Mouse (Mus musculus): ENCODE measurements at regions not wholly inside any gene's neighbourhood (a gene's known extent, or its start where the extent isn't known, plus 50 kb on each side); places are given as distances from the start of the nearest gene placed in this dataset.
"Not testable (repeated sequence)": the region's sequence is repeated elsewhere in the genome, so short reads cannot be mapped to it uniquely, and the experiment has no call there.

DNA sequence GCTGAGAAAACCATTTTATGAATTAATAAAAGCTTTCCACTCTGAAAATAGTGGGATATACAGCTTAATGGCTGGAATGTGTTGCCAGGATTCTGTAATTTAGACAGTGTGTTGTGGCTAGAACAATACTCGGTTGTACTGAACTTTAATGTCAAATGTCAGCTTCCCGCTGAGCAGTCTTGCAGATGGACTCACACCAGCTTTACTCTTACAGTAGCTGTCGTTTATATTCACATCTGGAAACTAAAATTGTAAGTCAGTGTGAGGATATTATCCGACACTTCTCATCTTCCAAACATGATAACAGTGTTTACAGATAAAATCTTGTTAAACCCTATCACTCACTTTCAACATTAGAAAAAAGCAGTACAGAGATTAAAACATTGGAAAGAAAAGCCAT, 328.3 kb upstream of the Gje1 start:
- no peaks in the 10 kb centered on the region for H3K9me3 ChIP-seq (ENCODE audit: low read depth, low read length)
- WGBS: 30% methylated on average over 4 of the region's 4 CpGs
- H3K4me3 ChIP-seq (ENCODE audit: low read depth, low read length): no peak overlapping the region
- H3K36me3 ChIP-seq (ENCODE audit: insufficient read depth): no peaks in the 10 kb centered on the region
- ATAC-seq (ENCODE audit: insufficient read depth) (peak; percentile 87), DNase-seq (peak; percentile 73)
- no peaks in the 10 kb centered on the region for H3K27me3 ChIP-seq (ENCODE audit: insufficient read depth, low read length)
- TF ChIP-seq CTCF (IDR thresholded peaks at IDR 0.05; ENCODE audit: low read depth): no peak
- no peak overlapping the region for H3K9ac ChIP-seq
- no peak overlapping the region for H3K4me2 ChIP-seq
- no peak overlapping the region for H3K27ac ChIP-seq (ENCODE audit: low read depth)
- H3K4me1 ChIP-seq (ENCODE audit: insufficient read depth): no peaks in the 10 kb centered on the region

DNA sequence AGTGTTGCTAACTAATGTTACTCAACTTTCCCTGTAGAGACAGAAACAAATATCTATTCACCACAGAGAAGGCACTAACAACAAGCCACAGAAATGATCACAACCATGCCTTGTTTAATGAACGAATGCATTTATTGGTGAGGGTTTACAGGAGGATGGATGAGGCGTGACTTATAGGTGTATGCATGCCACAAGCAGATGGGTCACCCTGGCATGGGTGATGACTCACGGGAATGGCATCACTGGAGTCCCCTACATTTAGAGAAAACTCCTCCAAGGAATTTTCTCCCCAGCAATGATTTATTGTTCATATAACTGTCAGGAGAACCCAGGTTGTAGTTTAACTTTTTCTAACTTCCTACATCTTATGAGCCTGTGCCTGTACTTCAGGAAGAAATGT, 319.6 kb upstream of the Gje1 start:
- ATAC-seq (ENCODE audit: insufficient read depth): no peak
- no peak for TF ChIP-seq CTCF (IDR thresholded peaks at IDR 0.05; ENCODE audit: low read depth)

GRCm38 (mm10) chr10:15031517-15031916, 313.5 kb upstream of the Gje1 start:
- no peak overlapping the region for H3K27ac ChIP-seq (ENCODE audit: low read depth)
- peak; percentile 92 for DNase-seq
- no peak overlapping the region for H3K4me3 ChIP-seq (ENCODE audit: low read depth, low read length)
- 37% methylated on average over 1 of the region's 1 CpGs for WGBS
- no peaks in the 10 kb centered on the region for H3K27me3 ChIP-seq (ENCODE audit: insufficient read depth, low read length)
- H3K4me1 ChIP-seq (ENCODE audit: insufficient read depth): no peaks in the 10 kb centered on the region
- H3K9ac ChIP-seq: no peak overlapping the region
- peak; percentile 97 for ATAC-seq (ENCODE audit: insufficient read depth)
- no peak for TF ChIP-seq CTCF (IDR thresholded peaks at IDR 0.05; ENCODE audit: low read depth)
- H3K4me2 ChIP-seq: no peak overlapping the region
- H3K9me3 ChIP-seq (ENCODE audit: low read depth, low read length): no peaks in the 10 kb centered on the region
- H3K36me3 ChIP-seq (ENCODE audit: insufficient read depth): no peaks in the 10 kb centered on the region

More for the DNA sequence above, 319.6 kb upstream of the Gje1 start:
- Histone ChIP-seq H3K9me3 (ENCODE audit: low read depth, low read length) (no peaks in the 10 kb centered on the region), H3K36me3 (ENCODE audit: insufficient read depth) (no peaks in the 10 kb centered on the region), H3K4me2 (no peak overlapping the region), H3K9ac (no peak overlapping the region), H3K27me3 (ENCODE audit: insufficient read depth, low read length) (no peaks in the 10 kb centered on the region), H3K27ac (ENCODE audit: low read depth) (no peak overlapping the region), H3K4me1 (ENCODE audit: insufficient read depth) (no peaks in the 10 kb centered on the region), H3K4me3 (ENCODE audit: low read depth, low read length) (no peak overlapping the region)
- WGBS: 74% methylated on average over 3 of the region's 3 CpGs
- DNase-seq: no peak

GRCm38 (mm10) chr10:15029151-15029550, 311.1 kb upstream of the Gje1 start:
- Histone ChIP-seq H3K27me3 (ENCODE audit: insufficient read depth, low read length) (no peaks in the 10 kb centered on the region), H3K4me3 (ENCODE audit: low read depth, low read length) (no peak overlapping the region), H3K4me2 (no peak overlapping the region), H3K4me1 (ENCODE audit: insufficient read depth) (no peaks in the 10 kb centered on the region), H3K36me3 (ENCODE audit: insufficient read depth) (no peaks in the 10 kb centered on the region), H3K27ac (ENCODE audit: low read depth) (no peak overlapping the region), H3K9ac (no peak overlapping the region), H3K9me3 (ENCODE audit: low read depth, low read length) (no peaks in the 10 kb centered on the region)
- TF ChIP-seq CTCF (IDR thresholded peaks at IDR 0.05; ENCODE audit: low read depth): no peak
- DNase-seq: no peak
- no peak for ATAC-seq (ENCODE audit: insufficient read depth)

- Histone ChIP-seq H3K4me1 (ENCODE audit: insufficient read depth) (no peaks in the 10 kb centered on the region), H3K4me3 (ENCODE audit: low read depth, low read length) (no peak overlapping the region), H3K27ac (ENCODE audit: low read depth) (no peak overlapping the region), H3K36me3 (ENCODE audit: insufficient read depth) (no peaks in the 10 kb centered on the region), H3K27me3 (ENCODE audit: insufficient read depth, low read length) (no peaks in the 10 kb centered on the region), H3K9ac (no peak overlapping the region), H3K4me2 (no peak overlapping the region), H3K9me3 (ENCODE audit: low read depth, low read length) (no peaks in the 10 kb centered on the region)
- WGBS: 42% methylated on average over 4 of the region's 4 CpGs
- peak; percentile 93 for ATAC-seq (ENCODE audit: insufficient read depth)
- peak; percentile 85 for DNase-seq
- TF ChIP-seq CTCF (IDR thresholded peaks at IDR 0.05; ENCODE audit: low read depth): no peak
Observed at GRCm38 (mm10) chr10:15013919-15014318, 295.9 kb upstream of the Gje1 start.

- Histone ChIP-seq H3K4me2 (no peak overlapping the region), H3K9me3 (ENCODE audit: low read depth, low read length) (no peaks in the 10 kb centered on the region), H3K27me3 (ENCODE audit: insufficient read depth, low read length) (no peaks in the 10 kb centered on the region), H3K4me3 (ENCODE audit: low read depth, low read length) (no peak overlapping the region), H3K4me1 (ENCODE audit: insufficient read depth) (no peaks in the 10 kb centered on the region), H3K9ac (no peak overlapping the region), H3K36me3 (ENCODE audit: insufficient read depth) (no peaks in the 10 kb centered on the region), H3K27ac (ENCODE audit: low read depth) (no peak overlapping the region)
- 68% methylated on average over 2 of the region's 2 CpGs for WGBS
- no peak for TF ChIP-seq CTCF (IDR thresholded peaks at IDR 0.05; ENCODE audit: low read depth)
- ATAC-seq (ENCODE audit: insufficient read depth) (no peak), DNase-seq (no peak)
Observed at GRCm38 (mm10) chr10:14996374-14996773, 278.4 kb upstream of the Gje1 start.

- H3K9me3 ChIP-seq (ENCODE audit: low read depth, low read length): no peaks in the 10 kb centered on the region
- H3K27me3 ChIP-seq (ENCODE audit: insufficient read depth, low read length): no peaks in the 10 kb centered on the region
- H3K4me3 ChIP-seq (ENCODE audit: low read depth, low read length): no peak overlapping the region
- ATAC-seq (ENCODE audit: insufficient read depth): no peak
- no peak overlapping the region for H3K4me2 ChIP-seq
- H3K27ac ChIP-seq (ENCODE audit: low read depth): no peak overlapping the region
- no peak for TF ChIP-seq CTCF (IDR thresholded peaks at IDR 0.05; ENCODE audit: low read depth)
- no peak overlapping the region for H3K9ac ChIP-seq
- H3K4me1 ChIP-seq (ENCODE audit: insufficient read depth): no peaks in the 10 kb centered on the region
- no peaks in the 10 kb centered on the region for H3K36me3 ChIP-seq (ENCODE audit: insufficient read depth)
- no peak for DNase-seq
Observed at GRCm38 (mm10) chr10:14989601-14990140, 271.7 kb upstream of the Gje1 start.

GRCm38 (mm10) chr10:14986566-14986965, 268.6 kb upstream of the Gje1 start:
- 61% methylated on average over 2 of the region's 2 CpGs for WGBS
- not testable (repeated sequence) for H3K4me1 ChIP-seq (ENCODE audit: insufficient read depth); H3K9ac ChIP-seq; H3K27ac ChIP-seq (ENCODE audit: low read depth); DNase-seq; H3K27me3 ChIP-seq (ENCODE audit: insufficient read depth, low read length); H3K4me3 ChIP-seq (ENCODE audit: low read depth, low read length); H3K9me3 ChIP-seq (ENCODE audit: low read depth, low read length); ATAC-seq (ENCODE audit: insufficient read depth); H3K4me2 ChIP-seq; H3K36me3 ChIP-seq (ENCODE audit: insufficient read depth)

All from lung, embryonic 14.5 days (tissue).